8 mouse cellular contexts compared by ENCODE assay signal in the genomic region with DNA sequence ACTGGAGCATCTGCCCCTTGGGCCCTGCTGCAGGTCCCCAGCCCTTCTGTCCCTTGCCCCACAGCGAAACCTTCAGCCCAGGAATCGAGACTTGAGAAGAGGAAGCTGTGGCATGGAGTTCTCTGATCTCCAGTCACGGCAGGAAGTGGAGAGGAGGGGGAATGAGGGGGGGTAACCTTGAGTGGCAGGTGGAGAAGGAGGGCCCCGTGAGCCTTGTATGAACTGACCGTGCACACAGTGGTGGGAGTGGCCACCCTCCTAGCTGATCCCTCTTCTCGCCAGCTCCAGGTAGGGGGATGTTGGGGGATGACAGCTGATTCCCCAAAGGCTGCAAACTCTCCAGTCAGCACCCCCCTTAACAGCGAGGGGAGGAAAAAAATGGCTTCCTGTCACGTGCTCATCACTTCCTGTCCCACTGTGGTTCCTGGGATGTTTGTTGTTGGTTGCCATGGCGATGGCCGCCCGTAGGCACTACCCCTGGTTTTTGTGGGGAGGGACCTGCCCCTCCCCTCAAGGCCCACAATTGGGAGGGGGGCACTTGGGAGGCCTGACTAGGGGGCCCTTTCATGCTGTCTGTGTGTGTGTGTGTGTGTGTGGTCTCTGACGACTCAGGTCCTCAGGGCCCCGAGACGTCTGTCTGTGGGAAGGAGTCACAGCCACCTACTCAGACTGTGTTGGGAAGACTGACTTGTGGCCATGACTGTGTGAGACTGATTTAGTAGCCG. TPM values are rescaled to one million over a fixed set of nuclear protein-coding genes. Genes with fewer than 3 reads are reported as not detected.
DNase-seq lines count a peak whose midpoint lies in the region; ATAC-seq lines count a peak whose summit lies in the region.

No protein-coding gene starts in this region.

- peak overlapping the region; percentile 91 for H3K4me2 ChIP-seq in embryonic facial prominence, embryonic 13.5 days
- H3K4me2 ChIP-seq in heart, embryonic 11.5 days, result peak overlapping the region; percentile 75
- H3K4me2 ChIP-seq in kidney, embryonic 14.5 days (replicated peaks; ENCODE audit: low read depth, low read length), result peak overlapping the region; percentile 70
- H3K4me2 ChIP-seq in lung, embryonic 16.5 days (ENCODE audit: low read depth, low read length), result peak overlapping the region; percentile 83
- H3K4me2 ChIP-seq in neural tube, embryonic 15.5 days, result peak overlapping the region; percentile 84

- no peak for ATAC-seq in embryonic facial prominence, embryonic 13.5 days (ENCODE audit: insufficient number of reproducible peaks, insufficient read depth, low FRiP score, low TSS enrichment, low read depth)
- ATAC-seq in heart, embryonic 11.5 days (replicated peaks; ENCODE audit: insufficient number of reproducible peaks, low FRiP score, low TSS enrichment), result peak; percentile 15; the same call in 1 of the 2 replicates
- peak; percentile 51 for ATAC-seq in kidney, embryonic 14.5 days (ENCODE audit: low FRiP score, low TSS enrichment)
- peak; percentile 30 for ATAC-seq in lung, embryonic 16.5 days (ENCODE audit: low read depth)
- ATAC-seq in neural tube, embryonic 15.5 days (ENCODE audit: low FRiP score), result peak; percentile 52

- peak overlapping the region; percentile 61 for H3K9ac ChIP-seq in embryonic facial prominence, embryonic 13.5 days
- H3K9ac ChIP-seq in heart, embryonic 11.5 days (ENCODE audit: low read depth, low read length), result peak overlapping the region; percentile 77
- H3K9ac ChIP-seq in kidney, embryonic 14.5 days (ENCODE audit: low read depth, low read length), result peak overlapping the region; percentile 77
- H3K9ac ChIP-seq in lung, embryonic 16.5 days (ENCODE audit: low read length), result peak overlapping the region; percentile 69
- H3K9ac ChIP-seq in neural tube, embryonic 15.5 days (replicated peaks), result peak overlapping the region; percentile 56

- H3K27ac ChIP-seq in embryonic facial prominence, embryonic 13.5 days, result peak overlapping the region; percentile 100
- peak overlapping the region; percentile 100 for H3K27ac ChIP-seq in heart, embryonic 11.5 days (ENCODE audit: low read depth, low read length)
- H3K27ac ChIP-seq in kidney, embryonic 14.5 days (ENCODE audit: low read depth, low read length), result peak overlapping the region; percentile 98
- peak overlapping the region; percentile 98 for H3K27ac ChIP-seq in lung, embryonic 16.5 days (ENCODE audit: low read length)
- H3K27ac ChIP-seq in neural tube, embryonic 15.5 days (replicated peaks), result peak overlapping the region; percentile 90

- H3K4me3 ChIP-seq in embryonic facial prominence, embryonic 13.5 days, result peak overlapping the region; percentile 78
- H3K4me3 ChIP-seq in heart, embryonic 11.5 days (ENCODE audit: low read depth, low read length), result peak overlapping the region; percentile 63
- peak overlapping the region; percentile 45 for H3K4me3 ChIP-seq in kidney, embryonic 14.5 days (ENCODE audit: low read length)
- peak overlapping the region; percentile 72 for H3K4me3 ChIP-seq in lung, embryonic 16.5 days (ENCODE audit: low read length)
- peak overlapping the region; percentile 52 for H3K4me3 ChIP-seq in neural tube, embryonic 15.5 days (replicated peaks)

- DNase-seq in CD8-positive naive resting alpha-beta T cell, adult 2 months (ENCODE audit: low read depth in 2 of 2, low spot score in 2 of 2), result peak; percentile 96
- DNase-seq in T-cell, adult 2 months (ENCODE audit: low spot score), result peak; percentile 98
- DNase-seq in urinary bladder, postnatal 25 days (ENCODE audit: low spot score), result peak; percentile 67

- peaks cover 85% of the 10 kb centered on the region for H3K4me1 ChIP-seq in embryonic facial prominence, embryonic 13.5 days
- peaks cover 83% of the 10 kb centered on the region for H3K4me1 ChIP-seq in heart, embryonic 11.5 days (ENCODE audit: control insufficient read depth, insufficient read depth, low read length)
- H3K4me1 ChIP-seq in kidney, embryonic 14.5 days (ENCODE audit: control insufficient read depth, insufficient read depth, low read length), result peaks cover 76% of the 10 kb centered on the region
- H3K4me1 ChIP-seq in lung, embryonic 16.5 days (replicated peaks; ENCODE audit: control insufficient read depth, insufficient read depth, low read length), result peaks cover 78% of the 10 kb centered on the region
- peaks cover 86% of the 10 kb centered on the region for H3K4me1 ChIP-seq in neural tube, embryonic 15.5 days

- peaks cover 1% of the 10 kb centered on the region; the same call in 1 of the 2 replicates for H3K36me3 ChIP-seq in embryonic facial prominence, embryonic 13.5 days
- no peaks in the 10 kb centered on the region for H3K36me3 ChIP-seq in heart, embryonic 11.5 days (ENCODE audit: control insufficient read depth, insufficient read depth, low read length)
- no peaks in the 10 kb centered on the region for H3K36me3 ChIP-seq in kidney, embryonic 14.5 days (ENCODE audit: control insufficient read depth, insufficient read depth, low read length)
- no peaks in the 10 kb centered on the region for H3K36me3 ChIP-seq in lung, embryonic 16.5 days (ENCODE audit: control insufficient read depth, insufficient read depth, low read length)
- H3K36me3 ChIP-seq in neural tube, embryonic 15.5 days, result no peaks in the 10 kb centered on the region

- no peaks in the 10 kb centered on the region for H3K27me3 ChIP-seq in embryonic facial prominence, embryonic 13.5 days
- no peaks in the 10 kb centered on the region for H3K27me3 ChIP-seq in heart, embryonic 11.5 days (ENCODE audit: control insufficient read depth, insufficient read depth, low read length)
- H3K27me3 ChIP-seq in kidney, embryonic 14.5 days (ENCODE audit: control insufficient read depth, insufficient read depth, low read length), result no peaks in the 10 kb centered on the region
- H3K27me3 ChIP-seq in lung, embryonic 16.5 days (ENCODE audit: control insufficient read depth, insufficient read depth, low read depth, low read length), result no peaks in the 10 kb centered on the region
- no peaks in the 10 kb centered on the region for H3K27me3 ChIP-seq in neural tube, embryonic 15.5 days (replicated peaks)

- 2% methylated on average over 15 of the region's 15 CpGs for WGBS in embryonic facial prominence, embryonic 13.5 days
- WGBS in heart, embryonic 11.5 days (ENCODE audit: insufficient replicate concordance), result 7% methylated on average over 15 of the region's 15 CpGs
- WGBS in kidney, embryonic 14.5 days, result 3% methylated on average over 15 of the region's 15 CpGs
- 2% methylated on average over 13 of the region's 15 CpGs for WGBS in lung, embryonic 16.5 days
- 2% methylated on average over 15 of the region's 15 CpGs for WGBS in neural tube, embryonic 15.5 days

- no peaks in the 10 kb centered on the region for H3K9me3 ChIP-seq in embryonic facial prominence, embryonic 13.5 days
- no peaks in the 10 kb centered on the region for H3K9me3 ChIP-seq in heart, embryonic 11.5 days (replicated peaks; ENCODE audit: control insufficient read depth, low read length)
- no peaks in the 10 kb centered on the region for H3K9me3 ChIP-seq in kidney, embryonic 14.5 days (ENCODE audit: control insufficient read depth, low read length)
- H3K9me3 ChIP-seq in lung, embryonic 16.5 days (ENCODE audit: control insufficient read depth, low read length), result no peaks in the 10 kb centered on the region
- H3K9me3 ChIP-seq in neural tube, embryonic 15.5 days (replicated peaks), result no peaks in the 10 kb centered on the region

RNA-seq across cellular contexts. Expression of a gene that starts 14.4 kb away (rescaled TPM):
- polyA plus RNA-seq in embryonic facial prominence, embryonic 13.5 days (2015; fragmentation: Nextera tagmentation; extraction: Ambion mirVana), result 39.4 and 44.7 TPM in 2 replicates
- polyA plus RNA-seq in heart, embryonic 11.5 days (2014; fragmentation: Nextera tagmentation; extraction: Ambion mirVana), result 34.9 and 36.6 TPM in 2 replicates
- polyA plus RNA-seq in kidney, embryonic 14.5 days (2014; fragmentation: Nextera tagmentation; extraction: Ambion mirVana), result 27.7 and 36.7 TPM in 2 replicates
- 35.4 and 37.2 TPM in 2 replicates for polyA plus RNA-seq in lung, embryonic 16.5 days (2015; fragmentation: Nextera tagmentation; extraction: Ambion mirVana)
- 17.3 and 19.9 TPM in 2 replicates for polyA plus RNA-seq in neural tube, embryonic 15.5 days (2015; fragmentation: Nextera tagmentation; extraction: Ambion mirVana)

RNA-seq across cellular contexts. Expression of a gene that starts 34.4 kb away (rescaled TPM):
- 26.9 and 31.5 TPM in 2 replicates for polyA plus RNA-seq in embryonic facial prominence, embryonic 13.5 days (2015; fragmentation: Nextera tagmentation; extraction: Ambion mirVana)
- polyA plus RNA-seq in heart, embryonic 11.5 days (2014; fragmentation: Nextera tagmentation; extraction: Ambion mirVana), result 33.6 and 34.0 TPM in 2 replicates
- polyA plus RNA-seq in kidney, embryonic 14.5 days (2014; fragmentation: Nextera tagmentation; extraction: Ambion mirVana), result 32.5 and 44.1 TPM in 2 replicates
- 34.0 and 38.3 TPM in 2 replicates for polyA plus RNA-seq in lung, embryonic 16.5 days (2015; fragmentation: Nextera tagmentation; extraction: Ambion mirVana)
- 3.8 and 12.0 TPM in 2 replicates for polyA plus RNA-seq in neural tube, embryonic 15.5 days (2015; fragmentation: Nextera tagmentation; extraction: Ambion mirVana)

RNA-seq across cellular contexts. Expression of a gene that starts 40.8 kb away (rescaled TPM):
- polyA plus RNA-seq in embryonic facial prominence, embryonic 13.5 days (2015; fragmentation: Nextera tagmentation; extraction: Ambion mirVana), result 0.34 and 0.44 TPM in 2 replicates
- polyA plus RNA-seq in heart, embryonic 11.5 days (2014; fragmentation: Nextera tagmentation; extraction: Ambion mirVana), result 1.3 and 1.5 TPM in 2 replicates
- polyA plus RNA-seq in kidney, embryonic 14.5 days (2014; fragmentation: Nextera tagmentation; extraction: Ambion mirVana), result 0.64 TPM in 1 of 2 replicates, not detected in the other
- polyA plus RNA-seq in lung, embryonic 16.5 days (2015; fragmentation: Nextera tagmentation; extraction: Ambion mirVana), result 0.31 TPM in 1 of 2 replicates, not detected in the other
- 2.2 and 3.0 TPM in 2 replicates for polyA plus RNA-seq in neural tube, embryonic 15.5 days (2015; fragmentation: Nextera tagmentation; extraction: Ambion mirVana)
